Mouse (Mus musculus): ENCODE data around the gene Gatad2b.
"Not testable (repeated sequence)": the region's sequence is repeated elsewhere in the genome, so short reads cannot be mapped to it uniquely, and the experiment has no call there.

The Gatad2b gene

DNA sequence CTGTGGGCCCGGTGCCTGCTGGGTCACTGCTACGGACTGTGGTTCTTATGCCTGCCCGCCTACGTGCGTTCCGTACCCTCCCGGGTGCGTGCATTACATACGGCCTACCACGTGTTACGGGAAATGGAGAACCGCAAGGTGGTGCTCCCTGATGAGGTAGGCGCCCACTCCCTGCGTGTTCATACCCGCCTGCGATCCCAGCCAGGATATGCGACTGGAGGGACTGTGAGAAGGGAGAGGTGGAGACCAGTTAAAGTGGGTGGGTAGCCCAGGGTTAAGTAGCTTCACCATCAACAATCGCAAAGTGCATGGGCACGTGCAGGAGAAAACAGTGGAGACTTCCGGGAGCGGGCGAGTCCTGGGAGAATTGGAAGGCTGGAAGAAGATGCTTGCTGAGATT is 19.1 kb upstream of the Gatad2b start:
- H3K4me1 ChIP-seq (replicated peaks; ENCODE audit: low read depth, low read length) = peaks cover 62% of the 10 kb centered on the region
- H3K36me3 ChIP-seq (ENCODE audit: insufficient read depth, low read length) = peaks cover 51% of the 10 kb centered on the region
- peak overlapping the region; percentile 70 for H3K4me3 ChIP-seq (replicated peaks; ENCODE audit: low read length)
- TF ChIP-seq CTCF (conservative IDR thresholded peaks at IDR 0.05; ENCODE audit: low read length) (no peak), NANOG (IDR thresholded peaks at IDR 0.05; ENCODE audit: borderline replicate concordance, low read length) (no peak), POU5F1 (IDR thresholded peaks at IDR 0.05; ENCODE audit: borderline replicate concordance, low read length) (no peak)
- no peaks in the 10 kb centered on the region for H3K9me3 ChIP-seq (ENCODE audit: low read length)
- peaks cover 11% of the 10 kb centered on the region for H3K27me3 ChIP-seq (ENCODE audit: insufficient read depth, low read length)

DNA sequence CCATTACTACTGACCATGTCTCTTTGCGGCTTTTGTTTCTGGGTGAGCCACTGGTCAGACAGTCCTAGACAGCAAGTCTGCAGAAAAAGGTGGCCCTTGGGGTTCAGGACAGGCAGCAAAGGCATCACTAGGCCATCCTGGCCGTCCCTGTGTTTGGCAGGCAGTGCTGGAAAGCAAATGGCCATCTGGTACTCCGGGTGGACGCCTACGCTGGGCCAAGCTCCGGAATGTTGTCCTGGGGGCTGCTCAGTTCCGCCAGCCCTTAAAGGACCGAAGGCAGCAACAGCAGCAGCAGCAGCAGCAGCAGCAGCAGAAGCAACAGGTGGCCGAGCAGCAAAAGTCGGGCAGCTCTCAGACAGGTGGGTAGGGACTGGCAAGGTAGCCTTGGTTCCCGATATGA is 17.7 kb upstream of the Gatad2b start:
- H3K9me3 ChIP-seq (ENCODE audit: low read length) = no peaks in the 10 kb centered on the region
- TF ChIP-seq NANOG (IDR thresholded peaks at IDR 0.05; ENCODE audit: borderline replicate concordance, low read length) (no peak), POU5F1 (IDR thresholded peaks at IDR 0.05; ENCODE audit: borderline replicate concordance, low read length) (no peak), CTCF (conservative IDR thresholded peaks at IDR 0.05; ENCODE audit: low read length) (no peak)
- H3K4me1 ChIP-seq (replicated peaks; ENCODE audit: low read depth, low read length) = peaks cover 62% of the 10 kb centered on the region
- peaks cover 62% of the 10 kb centered on the region for H3K36me3 ChIP-seq (ENCODE audit: insufficient read depth, low read length)
- H3K4me3 ChIP-seq (replicated peaks; ENCODE audit: low read length) = no peak overlapping the region
- peaks cover 11% of the 10 kb centered on the region for H3K27me3 ChIP-seq (ENCODE audit: insufficient read depth, low read length)

DNA sequence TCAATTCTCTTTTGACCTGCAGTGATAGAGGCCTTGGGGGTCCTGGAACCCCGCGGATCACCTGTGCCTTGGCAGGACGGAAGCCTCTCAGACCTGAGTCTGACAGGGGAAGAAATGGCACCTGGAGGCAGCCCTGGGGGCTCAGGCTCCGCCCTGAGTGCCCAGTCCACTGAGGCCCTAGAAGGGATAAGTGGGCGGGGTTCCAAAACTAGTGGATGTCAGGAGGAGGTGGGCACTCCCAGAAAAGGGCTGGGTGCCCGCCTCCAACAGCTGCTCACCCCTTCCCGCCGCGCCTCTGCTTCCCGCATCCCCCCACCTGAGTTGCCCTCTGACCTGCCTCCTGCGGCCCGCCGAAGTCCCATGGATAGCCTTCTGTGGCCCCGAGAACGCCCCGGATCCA is 16.1 kb upstream of the Gatad2b start:
- Histone ChIP-seq H3K9me3 (ENCODE audit: low read length) (no peaks in the 10 kb centered on the region), H3K36me3 (ENCODE audit: insufficient read depth, low read length) (peaks cover 55% of the 10 kb centered on the region), H3K4me1 (replicated peaks; ENCODE audit: low read depth, low read length) (peaks cover 52% of the 10 kb centered on the region), H3K4me3 (replicated peaks; ENCODE audit: low read length) (peak overlapping the region; percentile 61), H3K27me3 (ENCODE audit: insufficient read depth, low read length) (peaks cover 11% of the 10 kb centered on the region)
- TF ChIP-seq CTCF (conservative IDR thresholded peaks at IDR 0.05; ENCODE audit: low read length) (no peak), NANOG (IDR thresholded peaks at IDR 0.05; ENCODE audit: borderline replicate concordance, low read length) (no peak), POU5F1 (IDR thresholded peaks at IDR 0.05; ENCODE audit: borderline replicate concordance, low read length) (no peak)

DNA sequence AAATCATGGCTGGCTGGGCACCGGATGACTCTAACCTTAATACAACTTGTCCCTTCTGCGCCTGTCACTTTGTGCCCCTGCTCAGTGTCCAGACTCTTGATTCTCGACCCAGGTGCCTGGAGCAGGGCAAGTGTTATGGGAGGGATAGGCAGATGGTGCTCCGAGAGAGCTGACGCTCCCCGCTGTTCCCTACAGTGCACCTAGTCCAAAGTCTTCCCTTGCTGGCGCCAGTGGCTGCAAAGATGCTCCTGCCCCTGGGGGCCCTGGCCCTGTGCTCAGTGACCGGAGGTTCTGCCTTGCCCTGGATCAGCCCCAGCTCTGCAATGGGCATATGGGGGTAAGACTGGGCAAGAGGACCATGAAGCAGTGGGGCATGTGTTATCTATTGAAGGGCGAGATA is 15.2 kb upstream of the Gatad2b start:
- Histone ChIP-seq H3K36me3 (ENCODE audit: insufficient read depth, low read length) (peaks cover 49% of the 10 kb centered on the region), H3K4me3 (replicated peaks; ENCODE audit: low read length) (peak overlapping the region; percentile 61), H3K9me3 (ENCODE audit: low read length) (no peaks in the 10 kb centered on the region), H3K27me3 (ENCODE audit: insufficient read depth, low read length) (peaks cover 11% of the 10 kb centered on the region), H3K4me1 (replicated peaks; ENCODE audit: low read depth, low read length) (peaks cover 43% of the 10 kb centered on the region)
- no peak for TF ChIP-seq NANOG (IDR thresholded peaks at IDR 0.05; ENCODE audit: borderline replicate concordance, low read length)
- no peak for TF ChIP-seq CTCF (conservative IDR thresholded peaks at IDR 0.05; ENCODE audit: low read length)
- TF ChIP-seq POU5F1 (IDR thresholded peaks at IDR 0.05; ENCODE audit: borderline replicate concordance, low read length) = no peak

DNA sequence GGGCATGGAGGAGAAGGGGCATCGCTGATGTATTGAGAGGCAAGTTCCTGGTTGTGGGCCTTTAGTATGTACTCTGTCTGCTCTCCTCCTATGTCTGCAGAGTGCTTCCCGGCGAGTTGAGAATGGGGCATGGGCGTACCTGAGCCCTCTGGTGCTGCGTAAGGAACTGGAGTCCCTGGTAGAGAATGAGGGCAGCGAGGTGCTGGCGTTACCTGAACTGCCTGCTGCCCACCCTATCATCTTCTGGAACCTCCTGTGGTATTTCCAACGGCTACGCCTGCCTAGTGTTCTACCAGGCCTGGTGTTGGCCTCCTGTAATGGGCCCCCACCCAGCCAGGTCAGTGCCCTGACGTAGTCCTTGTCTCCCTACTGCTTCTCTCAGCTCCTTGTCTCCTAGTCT is 14.8 kb upstream of the Gatad2b start:
- Histone ChIP-seq H3K4me3 (replicated peaks; ENCODE audit: low read length) (peak overlapping the region; percentile 61), H3K27me3 (ENCODE audit: insufficient read depth, low read length) (peaks cover 11% of the 10 kb centered on the region), H3K36me3 (ENCODE audit: insufficient read depth, low read length) (peaks cover 48% of the 10 kb centered on the region), H3K9me3 (ENCODE audit: low read length) (no peaks in the 10 kb centered on the region), H3K4me1 (replicated peaks; ENCODE audit: low read depth, low read length) (peaks cover 41% of the 10 kb centered on the region)
- TF ChIP-seq POU5F1 (IDR thresholded peaks at IDR 0.05; ENCODE audit: borderline replicate concordance, low read length) (no peak), CTCF (conservative IDR thresholded peaks at IDR 0.05; ENCODE audit: low read length) (no peak), NANOG (IDR thresholded peaks at IDR 0.05; ENCODE audit: borderline replicate concordance, low read length) (no peak)

DNA sequence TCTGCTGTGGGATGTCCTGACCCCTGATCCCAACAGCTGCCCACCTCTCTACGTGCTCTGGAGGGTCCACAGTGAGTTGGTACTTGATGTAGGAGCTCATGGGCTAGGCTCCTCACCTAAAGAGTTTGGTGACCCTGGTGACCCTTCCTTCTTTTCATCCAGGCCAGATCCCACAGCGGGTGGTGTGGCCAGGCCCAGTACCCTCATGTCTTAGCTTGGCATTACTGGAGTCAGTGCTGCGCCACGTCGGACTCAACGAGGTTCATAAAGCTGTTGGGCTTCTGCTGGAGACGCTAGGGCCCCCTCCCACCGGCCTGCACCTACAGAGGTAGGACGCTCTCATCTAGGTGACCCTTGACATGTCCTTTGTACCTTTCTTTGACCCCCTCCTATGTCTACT is 13.8 kb upstream of the Gatad2b start:
- Histone ChIP-seq H3K36me3 (ENCODE audit: insufficient read depth, low read length) (peaks cover 48% of the 10 kb centered on the region), H3K9me3 (ENCODE audit: low read length) (no peaks in the 10 kb centered on the region), H3K4me3 (replicated peaks; ENCODE audit: low read length) (no peak overlapping the region), H3K27me3 (ENCODE audit: insufficient read depth, low read length) (peaks cover 1% of the 10 kb centered on the region; the same call in 1 of the 2 replicates), H3K4me1 (replicated peaks; ENCODE audit: low read depth, low read length) (peaks cover 31% of the 10 kb centered on the region)
- TF ChIP-seq CTCF (conservative IDR thresholded peaks at IDR 0.05; ENCODE audit: low read length) (no peak), NANOG (IDR thresholded peaks at IDR 0.05; ENCODE audit: borderline replicate concordance, low read length) (no peak), POU5F1 (IDR thresholded peaks at IDR 0.05; ENCODE audit: borderline replicate concordance, low read length) (no peak)

DNA sequence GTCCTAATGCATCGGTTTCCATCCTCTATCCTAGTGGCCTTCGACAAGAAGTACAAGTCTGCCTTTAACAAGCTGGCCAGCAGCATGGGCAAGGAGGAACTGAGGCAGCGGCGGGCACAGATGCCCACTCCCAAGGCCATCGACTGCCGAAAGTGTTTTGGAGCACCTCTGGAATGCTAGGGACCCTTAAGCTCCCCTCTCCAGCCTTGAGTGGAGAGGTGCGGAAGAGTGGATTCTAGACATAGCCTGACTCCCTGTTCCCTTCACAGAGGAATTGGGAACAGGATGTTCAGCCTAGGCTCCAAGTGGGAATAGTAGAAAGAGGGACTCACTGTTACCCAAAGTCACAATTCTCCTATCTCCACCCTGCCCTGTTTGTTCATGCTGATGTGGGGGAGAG is 13.2 kb upstream of the Gatad2b start:
- Histone ChIP-seq H3K4me1 (replicated peaks; ENCODE audit: low read depth, low read length) (peaks cover 29% of the 10 kb centered on the region), H3K27me3 (ENCODE audit: insufficient read depth, low read length) (no peaks in the 10 kb centered on the region), H3K36me3 (ENCODE audit: insufficient read depth, low read length) (peaks cover 48% of the 10 kb centered on the region), H3K4me3 (replicated peaks; ENCODE audit: low read length) (no peak overlapping the region), H3K9me3 (ENCODE audit: low read length) (no peaks in the 10 kb centered on the region)
- no peak for TF ChIP-seq POU5F1 (IDR thresholded peaks at IDR 0.05; ENCODE audit: borderline replicate concordance, low read length)
- no peak for TF ChIP-seq NANOG (IDR thresholded peaks at IDR 0.05; ENCODE audit: borderline replicate concordance, low read length)
- TF ChIP-seq CTCF (conservative IDR thresholded peaks at IDR 0.05; ENCODE audit: low read length) = no peak

DNA sequence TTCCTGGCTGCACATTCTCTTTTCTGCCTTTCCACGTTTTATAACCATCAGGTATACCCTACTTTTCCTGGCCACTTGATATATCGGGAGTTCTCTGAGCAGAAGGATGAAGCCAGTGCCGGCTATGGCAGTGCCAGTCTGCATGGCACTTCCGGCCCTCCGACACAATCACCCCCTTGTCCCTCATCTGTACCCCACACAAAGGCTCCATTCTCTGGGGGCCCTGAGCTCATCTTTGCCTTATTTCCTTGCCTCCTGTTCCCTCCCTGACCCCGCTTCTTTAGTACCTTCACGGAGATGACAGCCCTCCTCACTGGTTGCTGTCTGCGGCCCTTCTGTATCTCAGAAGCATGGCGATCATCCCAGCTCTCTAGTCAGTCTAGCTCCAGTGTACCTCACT is 12.3 kb upstream of the Gatad2b start:
- H3K36me3 ChIP-seq (ENCODE audit: insufficient read depth, low read length) = peaks cover 41% of the 10 kb centered on the region
- no peak overlapping the region for H3K4me3 ChIP-seq (replicated peaks; ENCODE audit: low read length)
- no peaks in the 10 kb centered on the region for H3K9me3 ChIP-seq (ENCODE audit: low read length)
- no peaks in the 10 kb centered on the region for H3K27me3 ChIP-seq (ENCODE audit: insufficient read depth, low read length)
- peaks cover 25% of the 10 kb centered on the region for H3K4me1 ChIP-seq (replicated peaks; ENCODE audit: low read depth, low read length)
- TF ChIP-seq NANOG (IDR thresholded peaks at IDR 0.05; ENCODE audit: borderline replicate concordance, low read length) = no peak
- no peak for TF ChIP-seq POU5F1 (IDR thresholded peaks at IDR 0.05; ENCODE audit: borderline replicate concordance, low read length)
- no peak for TF ChIP-seq CTCF (conservative IDR thresholded peaks at IDR 0.05; ENCODE audit: low read length)

DNA sequence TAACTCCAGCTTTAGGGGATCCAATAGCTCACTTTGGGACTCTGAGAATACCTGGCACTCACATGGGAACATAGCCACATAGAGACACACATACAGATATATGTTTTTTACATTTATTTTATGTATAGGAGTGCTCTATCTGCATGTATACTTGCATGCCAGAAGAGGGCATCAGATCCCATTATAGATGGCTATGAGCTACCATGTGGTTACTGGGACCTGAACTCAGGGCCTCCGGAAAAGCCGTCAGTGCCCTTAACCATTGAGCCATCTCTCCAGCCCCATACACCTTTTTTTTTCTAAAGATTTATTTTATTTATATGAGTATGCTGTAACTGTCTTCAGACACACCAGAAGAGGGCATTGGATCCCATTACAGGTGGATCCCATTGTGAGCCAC is 8.8 kb upstream of the Gatad2b start:
- Histone ChIP-seq H3K9me3 (ENCODE audit: low read length) (no peaks in the 10 kb centered on the region), H3K36me3 (ENCODE audit: insufficient read depth, low read length) (peaks cover 18% of the 10 kb centered on the region), H3K4me3 (replicated peaks; ENCODE audit: low read length) (no peak overlapping the region), H3K27me3 (ENCODE audit: insufficient read depth, low read length) (no peaks in the 10 kb centered on the region), H3K4me1 (replicated peaks; ENCODE audit: low read depth, low read length) (no peaks in the 10 kb centered on the region; the same call in 1 of the 2 replicates)
- TF ChIP-seq NANOG (IDR thresholded peaks at IDR 0.05; ENCODE audit: borderline replicate concordance, low read length) (no peak), POU5F1 (IDR thresholded peaks at IDR 0.05; ENCODE audit: borderline replicate concordance, low read length) (no peak), CTCF (conservative IDR thresholded peaks at IDR 0.05; ENCODE audit: low read length) (no peak)

DNA sequence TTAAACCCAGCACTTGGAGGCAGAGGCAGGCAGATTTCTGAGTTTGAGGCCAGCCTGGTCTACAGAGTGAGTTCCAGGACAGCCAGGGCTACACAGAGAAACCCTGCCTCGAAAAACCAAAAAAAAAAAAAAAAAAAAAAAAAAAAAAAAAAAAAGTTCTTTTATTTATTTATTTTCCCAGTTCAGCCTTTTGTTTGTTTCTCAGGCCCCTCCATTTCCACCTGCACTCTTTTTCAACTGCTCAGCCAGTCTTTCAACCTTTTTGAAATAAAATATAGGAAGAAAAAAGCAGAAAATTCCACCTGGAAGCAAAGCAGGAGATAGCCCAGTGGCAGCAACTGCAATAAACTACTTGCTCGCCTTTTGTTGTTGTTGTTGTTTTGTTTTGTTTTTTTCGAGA is 3.6 kb upstream of the Gatad2b start:
- peaks cover 18% of the 10 kb centered on the region for H3K4me1 ChIP-seq (replicated peaks; ENCODE audit: low read depth, low read length)

More for the DNA sequence above, 3.6 kb upstream of the Gatad2b start:
- H3K4me3 ChIP-seq (replicated peaks; ENCODE audit: low read length); H3K36me3 ChIP-seq (ENCODE audit: insufficient read depth, low read length); H3K27me3 ChIP-seq (ENCODE audit: insufficient read depth, low read length); H3K9me3 ChIP-seq (ENCODE audit: low read length): not testable (repeated sequence)
